Mouse (Mus musculus): ENCODE results near the gene Olfr323.

The Olfr323 gene

DNA sequence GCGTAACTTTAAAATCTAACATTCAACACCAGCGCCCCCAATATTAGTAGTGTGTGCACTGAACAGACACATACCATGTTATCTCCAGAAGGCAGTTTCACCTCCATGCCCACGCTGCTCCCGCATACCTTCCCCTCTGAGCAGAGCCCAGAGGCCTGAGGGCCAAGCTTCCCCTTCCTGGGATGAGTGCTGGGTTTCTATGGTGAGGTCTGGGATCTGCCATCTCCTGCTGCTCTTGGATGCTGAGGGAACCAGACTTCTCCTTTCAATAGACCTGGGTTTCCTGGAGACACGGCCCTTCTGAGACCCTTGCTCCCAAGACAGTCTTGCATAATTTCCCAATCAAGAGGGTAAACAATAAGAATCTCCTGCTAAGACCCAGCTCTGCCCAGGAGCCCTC lies at the start of gene Olfr323:
Gene Olfr323 (minus strand): TSS at position 101 of the 400 bp plus-strand sequence.
- no peak for DNase-seq

DNA sequence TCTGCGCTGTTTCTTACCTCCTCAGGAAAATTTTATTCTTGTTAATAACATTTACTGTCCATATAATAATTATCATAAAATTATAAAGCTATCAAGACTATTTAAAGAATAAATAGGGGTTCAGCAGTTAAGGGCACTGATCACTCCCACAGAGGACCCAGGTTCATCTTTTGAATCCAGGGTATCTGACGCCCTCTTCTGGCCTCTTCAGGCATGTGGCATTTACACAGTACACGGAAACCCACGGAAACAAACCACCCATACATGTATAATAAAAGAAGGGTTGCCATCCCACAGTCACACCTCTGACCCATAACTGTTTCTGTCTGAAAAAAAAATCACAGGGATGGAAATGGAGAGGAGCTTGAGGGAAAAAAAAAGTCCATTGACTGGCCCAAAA lies 41.5 kb upstream of the Olfr323 start:
- DNase-seq = no peak

DNA sequence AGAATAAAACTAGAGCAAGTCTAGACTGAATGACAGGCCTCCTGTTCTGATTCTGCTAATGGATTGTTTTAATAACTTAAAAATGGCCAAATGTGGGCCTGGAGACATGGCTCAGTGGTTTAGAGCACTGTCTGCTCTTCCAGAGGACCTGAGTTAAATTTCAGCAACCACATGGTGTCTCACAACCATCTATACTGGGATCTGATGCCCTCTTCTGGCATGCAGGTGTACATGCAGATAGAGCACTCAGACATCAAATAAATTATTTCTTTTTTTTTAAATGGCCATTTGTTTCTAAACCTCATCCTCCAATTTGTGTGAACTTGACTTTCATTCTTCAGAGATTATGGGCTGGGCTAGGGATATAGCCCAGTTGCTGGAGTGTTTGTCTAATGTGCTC lies 39.0 kb upstream of the Olfr323 start:
- DNase-seq = no peak

DNA sequence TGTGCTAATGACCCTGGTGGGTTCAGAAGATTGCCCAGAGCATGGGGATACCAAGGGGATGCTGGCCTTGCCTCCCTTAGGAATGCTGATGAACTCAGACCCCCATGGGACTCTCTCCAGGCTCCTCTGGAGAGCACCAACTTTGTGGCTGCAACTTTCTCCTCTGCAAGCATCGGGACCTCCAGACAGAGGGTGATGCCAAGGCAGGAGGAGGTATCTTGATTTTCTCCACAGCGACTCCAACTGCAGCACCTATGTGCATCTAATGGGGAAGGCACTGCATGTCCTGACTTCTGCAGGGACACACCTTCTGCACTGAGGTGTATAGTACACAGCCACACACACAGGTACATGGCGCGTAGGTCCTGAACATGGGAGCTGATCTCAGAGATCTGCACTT lies 28.3 kb upstream of the Olfr323 start, which contains the start of gene Olfr322:
Gene Olfr322 (plus strand): TSS at position 187 of the 400 bp plus-strand sequence.
- DNase-seq = no peak

DNA sequence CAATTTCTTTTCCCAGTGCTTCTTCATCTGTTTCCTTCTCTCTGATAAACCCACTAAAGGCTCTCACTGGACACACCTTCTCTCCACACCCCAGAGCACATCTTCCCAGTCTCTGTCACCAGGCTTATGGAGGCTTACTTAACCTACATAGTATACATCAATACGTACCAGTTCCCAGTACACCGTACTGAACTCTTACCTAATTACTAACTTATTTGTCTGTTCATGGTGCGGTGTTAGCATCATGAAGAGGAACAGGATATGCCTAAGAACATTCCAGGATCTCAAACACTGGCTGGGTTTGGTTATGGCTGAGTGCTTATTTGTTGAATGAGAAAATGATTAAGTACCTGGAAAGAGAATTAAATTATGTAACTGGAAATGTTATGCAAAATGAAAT lies 24.9 kb upstream of the Olfr323 start:
- no peak for DNase-seq

DNA sequence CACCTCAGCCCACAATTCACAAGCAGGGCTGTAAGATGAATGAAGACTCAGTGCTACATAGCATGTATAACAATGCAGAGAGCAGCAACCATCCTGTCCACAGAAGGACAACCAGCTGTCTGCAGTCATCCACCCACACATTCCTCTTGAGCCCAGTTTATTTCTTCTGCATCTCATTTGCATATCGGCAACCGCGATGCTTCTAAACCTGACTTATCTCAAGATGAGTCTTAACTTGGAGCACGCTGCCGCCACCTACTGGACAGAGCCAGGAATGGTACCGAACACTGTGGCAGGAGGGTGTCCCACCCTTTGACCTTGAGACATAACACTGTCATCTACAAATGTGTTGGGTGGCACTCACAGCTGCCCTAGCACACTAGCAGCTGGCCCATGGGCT lies 13.0 kb upstream of the Olfr323 start:
- DNase-seq = peak; percentile 32 to 36

DNA sequence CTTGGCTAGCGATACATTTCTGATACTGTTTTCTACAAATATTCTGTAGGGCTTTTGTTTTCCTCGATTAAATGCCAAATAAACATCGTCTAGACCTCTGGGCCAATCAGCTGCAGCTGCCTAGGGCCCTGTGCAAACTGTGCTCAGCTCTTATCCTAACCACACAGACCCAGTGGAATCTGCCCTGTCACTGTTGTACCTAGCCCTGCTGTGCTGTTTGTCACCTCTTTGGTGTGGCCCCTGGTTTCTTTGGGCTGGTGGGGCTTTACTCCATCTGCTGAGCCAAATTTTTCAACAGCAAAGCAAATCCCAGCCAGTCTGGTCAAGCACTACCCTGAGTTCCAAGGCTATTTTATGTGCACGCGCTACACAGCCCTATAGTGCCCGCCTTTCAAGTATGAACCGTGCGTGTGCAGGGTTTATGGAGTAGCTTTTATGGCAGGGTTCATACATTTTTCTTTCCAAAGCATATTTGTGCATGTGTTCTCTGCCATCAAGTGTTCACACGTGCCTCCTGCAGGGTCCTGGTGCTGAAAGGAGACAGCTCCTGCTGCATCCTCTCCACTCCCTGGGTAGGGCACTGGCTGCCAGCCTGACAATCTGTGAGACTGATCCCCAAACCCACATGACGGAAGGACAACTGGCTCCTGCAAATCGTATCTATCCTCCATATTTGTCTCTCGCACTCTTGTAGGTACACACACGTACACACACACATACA lies 11.5 kb upstream of the Olfr323 start:
- no peak for DNase-seq

DNA sequence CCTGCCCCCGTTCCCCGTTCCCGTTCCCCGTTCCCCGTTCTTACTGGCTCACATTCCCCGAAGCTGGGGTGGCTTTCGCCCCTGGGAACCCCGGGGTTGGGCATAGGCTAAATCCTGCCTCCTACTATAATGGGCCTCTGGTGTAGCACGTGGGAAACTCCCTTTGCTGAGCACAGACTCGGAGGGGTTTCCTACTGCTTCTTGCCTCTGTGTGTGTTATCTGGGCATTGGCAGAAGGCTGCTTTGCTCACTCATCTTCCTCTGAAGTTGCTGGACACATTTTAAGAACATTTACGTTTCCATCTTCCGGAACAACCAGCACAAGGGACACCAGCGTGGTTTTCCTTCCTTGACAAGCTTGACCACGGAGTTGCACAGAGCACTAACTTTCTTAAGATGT lies 10.8 kb upstream of the Olfr323 start:
- DNase-seq = no peak

DNA sequence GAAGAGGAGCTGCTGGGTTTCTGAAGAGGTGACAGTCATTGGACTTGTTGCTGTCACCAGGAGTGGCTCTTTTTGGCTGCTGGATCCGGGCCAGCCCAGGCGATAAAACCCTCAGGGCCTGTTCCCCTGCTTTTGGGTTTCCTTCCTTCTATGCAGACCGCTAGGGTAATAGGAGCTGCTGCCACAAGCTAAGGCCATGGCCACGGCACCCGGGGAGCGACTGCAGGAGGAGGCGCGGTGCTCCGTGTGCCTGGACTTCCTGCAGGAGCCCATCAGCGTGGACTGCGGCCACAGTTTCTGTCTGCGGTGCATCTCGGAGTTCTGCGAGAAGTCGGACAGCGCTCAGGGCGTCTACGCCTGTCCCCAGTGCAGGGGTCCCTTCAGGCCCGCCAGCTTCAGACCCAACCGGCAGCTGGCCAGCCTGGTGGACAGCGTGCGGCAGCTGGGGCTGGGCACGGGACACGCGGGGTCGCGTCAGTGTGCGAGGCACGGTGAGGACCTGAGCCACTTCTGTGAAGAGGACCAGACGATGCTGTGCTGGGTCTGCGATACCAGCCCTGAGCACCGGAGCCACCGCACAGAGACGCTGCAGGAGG lies 10.1 kb upstream of the Olfr323 start, which contains the start of gene Trim58:
Gene Trim58 (plus strand): TSS at position 194 of the 596 bp plus-strand sequence.
- peak; percentile 39 to 54 for DNase-seq

DNA sequence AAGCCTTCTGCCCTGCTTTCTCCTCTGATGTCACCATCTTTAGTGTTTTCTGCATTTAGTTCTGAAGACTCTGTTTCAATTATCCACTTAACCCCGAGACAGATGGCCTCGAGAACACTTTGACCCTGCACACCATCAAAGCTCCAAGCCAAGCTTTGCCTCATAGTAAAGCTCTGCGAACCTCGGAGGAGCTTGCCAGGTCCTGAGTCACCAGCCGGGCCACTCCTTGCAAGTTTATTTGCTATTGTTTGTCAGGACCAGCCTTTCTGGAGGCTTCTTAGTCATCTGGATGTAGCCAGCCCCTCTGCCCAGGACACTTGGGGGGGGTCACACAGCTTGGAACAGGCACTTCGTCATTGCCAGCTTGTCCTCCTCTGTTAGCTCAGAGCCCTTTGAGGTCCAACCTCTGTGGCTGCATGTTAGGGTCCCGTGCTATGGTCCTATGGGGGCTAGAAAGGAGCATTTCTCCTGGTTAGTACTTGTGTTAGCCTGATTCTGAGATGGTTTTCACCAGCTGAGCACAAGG lies 7.9 kb upstream of the Olfr323 start:
- DNase-seq = no peak

DNA sequence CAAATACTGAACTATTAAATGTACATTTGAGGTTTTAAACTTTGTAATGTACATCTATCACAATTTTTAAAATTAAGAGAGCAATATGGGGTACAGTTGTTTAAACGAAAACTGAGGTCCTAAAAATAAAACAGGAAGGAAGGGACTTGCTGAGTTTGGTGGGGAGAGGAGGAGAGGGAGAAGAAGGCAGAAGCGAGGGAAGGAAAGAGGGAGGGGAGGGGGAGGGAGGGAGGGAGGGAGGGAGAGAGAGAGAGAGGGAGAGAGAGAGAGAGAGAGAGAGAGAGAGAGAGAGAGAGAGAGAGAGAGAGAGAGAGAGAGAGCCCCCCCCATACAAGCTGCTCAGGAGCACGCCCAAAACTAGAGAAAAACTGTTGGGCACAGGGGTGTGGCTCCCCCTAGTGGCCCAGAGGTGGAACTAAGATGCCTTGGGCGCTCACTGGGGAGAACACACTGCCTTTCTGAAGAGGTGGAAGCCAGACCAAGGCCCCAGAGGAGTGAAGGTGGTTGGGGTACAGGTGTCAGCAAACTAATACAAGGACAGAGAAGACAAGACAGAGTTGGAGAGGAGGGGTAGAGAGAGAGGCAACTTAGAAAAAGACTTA lies 6.2 kb upstream of the Olfr323 start:
- peak; percentile 59 to 68 for DNase-seq

DNA sequence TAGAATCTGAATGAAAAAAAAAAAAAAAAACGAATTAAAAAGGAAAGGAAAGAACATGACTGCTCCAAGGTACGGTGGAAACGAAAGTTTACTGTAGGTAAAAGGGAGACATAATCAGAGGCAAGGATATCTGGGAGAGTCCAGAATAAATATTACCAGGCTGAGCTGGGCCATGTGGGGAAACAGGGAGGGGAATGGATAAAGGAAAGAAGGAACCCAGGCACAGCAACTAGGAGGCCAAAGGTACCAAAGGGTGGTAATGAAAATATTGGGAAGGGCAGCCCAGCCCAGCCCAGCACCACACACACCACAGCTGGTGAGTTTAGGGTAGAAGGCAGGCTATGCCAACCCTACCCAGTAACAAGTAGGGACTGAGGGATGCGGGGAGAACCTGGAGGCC lies 4.6 kb upstream of the Olfr323 start:
- no peak for DNase-seq

DNA sequence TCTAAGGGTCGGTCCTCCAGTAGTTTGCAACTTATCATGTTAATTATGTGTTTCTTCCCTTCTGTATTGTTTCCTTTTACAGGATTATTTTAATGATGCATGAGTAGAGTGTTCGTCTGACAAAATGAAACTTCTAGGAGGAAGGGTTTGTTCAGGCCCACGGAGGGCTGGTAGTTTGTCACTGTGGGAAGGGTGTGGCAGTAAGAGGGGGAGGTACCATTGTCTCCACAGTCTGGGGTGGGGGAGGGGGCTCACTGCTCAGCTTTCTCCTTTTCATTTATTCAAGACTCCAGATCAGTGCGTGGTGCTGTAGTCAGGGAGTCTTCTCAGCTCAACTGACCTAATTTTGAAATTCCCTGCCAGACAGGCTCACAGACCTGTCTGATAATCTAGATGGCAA lies 4.2 kb downstream of the Olfr323 start:
- no peak for DNase-seq

DNA sequence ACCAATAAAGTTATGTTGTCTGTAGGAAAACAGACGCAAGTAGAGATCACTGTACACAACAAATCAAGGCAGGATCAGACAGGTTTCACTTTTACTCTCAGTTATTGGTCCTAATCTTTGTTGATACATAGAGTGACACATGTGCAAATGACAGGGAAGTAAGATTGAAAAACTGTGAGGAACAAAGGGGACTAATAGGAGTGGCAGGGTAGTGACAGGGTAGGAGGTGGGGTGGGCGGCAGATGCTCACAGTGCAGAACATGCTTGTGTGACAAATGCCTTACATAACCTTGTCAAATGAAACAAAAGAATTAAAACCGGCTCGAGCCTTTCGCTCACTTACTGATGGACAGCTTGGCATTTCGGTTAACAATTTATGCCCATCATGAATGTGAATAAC lies 11.5 kb downstream of the Olfr323 start:
- no peak for DNase-seq

DNA sequence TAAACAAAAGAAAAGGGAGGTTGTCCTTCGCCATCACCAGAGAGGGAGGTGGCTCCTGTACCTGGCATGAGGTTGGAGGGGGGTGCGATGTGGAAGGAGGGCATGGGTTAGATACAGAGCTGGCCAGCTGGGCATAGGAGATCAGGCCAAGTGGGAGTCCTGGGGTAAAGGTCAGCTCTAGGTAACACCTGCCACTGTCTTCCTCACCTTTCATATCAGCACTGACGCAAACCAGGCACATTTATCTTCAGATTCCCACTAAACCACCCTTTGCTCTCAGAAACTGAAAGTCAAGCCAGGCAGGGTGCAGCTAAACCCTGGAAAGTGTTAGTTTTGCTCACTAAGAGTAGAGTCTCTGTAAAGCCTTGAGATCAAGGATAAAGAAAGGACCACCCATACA lies 11.9 kb downstream of the Olfr323 start:
- no peak for DNase-seq

DNA sequence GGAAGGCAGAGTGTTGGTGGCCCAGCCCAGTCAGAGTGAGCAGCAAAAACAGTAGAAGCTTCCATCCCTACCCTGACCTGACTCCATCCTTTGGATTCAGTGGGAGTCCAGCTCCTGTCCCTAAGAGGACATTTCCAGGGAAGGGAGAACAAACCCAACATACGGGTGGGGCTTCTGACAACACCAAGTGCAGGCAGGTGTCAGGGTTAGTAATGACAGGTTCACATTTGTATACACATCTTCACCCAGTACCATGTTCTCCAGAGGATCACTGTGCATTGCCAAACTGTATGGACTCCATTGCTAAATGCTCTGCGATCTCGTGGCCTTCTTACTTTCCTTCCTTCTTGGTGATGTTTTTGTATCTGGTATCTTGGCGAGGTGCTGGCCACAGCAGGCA lies 14.3 kb downstream of the Olfr323 start, which contains the start of gene 2210407C18Rik:
Gene 2210407C18Rik (minus strand): TSS at position 101 of the 400 bp plus-strand sequence.
- no peak for DNase-seq

DNA sequence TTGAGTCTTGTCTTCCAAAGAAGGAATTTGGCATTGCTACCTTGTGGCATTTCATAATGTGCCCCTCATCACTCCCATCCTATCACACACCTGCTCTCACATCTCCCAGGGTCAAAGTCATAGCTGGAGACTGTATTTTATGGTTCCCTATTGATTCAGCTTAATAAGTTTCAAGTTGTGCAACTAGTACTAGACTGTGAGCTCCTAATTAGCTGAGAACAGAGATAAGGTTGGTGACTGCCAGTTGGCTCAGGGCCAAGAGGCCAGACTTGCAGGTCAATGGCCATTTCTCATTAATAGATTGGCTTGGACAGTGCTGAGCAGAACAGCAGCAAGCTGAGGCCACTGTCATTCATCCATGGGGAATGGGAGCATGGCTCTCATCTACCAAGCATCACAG lies 15.8 kb downstream of the Olfr323 start:
- DNase-seq = peak; percentile 7 to 16

DNA sequence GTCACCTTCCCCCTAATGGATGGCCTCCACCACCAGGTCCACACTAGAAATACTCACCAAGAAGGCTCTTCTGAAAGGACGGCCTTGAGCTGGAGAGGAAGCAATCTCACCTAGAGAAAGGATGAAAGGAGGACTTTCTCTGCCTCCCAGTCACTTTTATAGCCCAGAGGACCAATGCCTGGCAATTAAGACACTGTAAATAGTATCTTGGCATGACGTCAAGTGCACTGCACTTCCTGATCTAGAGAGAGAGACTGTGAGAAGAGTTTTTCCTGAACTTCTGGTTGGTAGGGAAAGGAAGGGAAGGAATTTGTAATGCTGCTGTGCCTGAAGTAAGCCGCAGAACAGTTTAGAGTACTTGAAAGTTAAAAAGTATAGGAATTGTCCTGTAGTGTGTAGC lies 16.9 kb downstream of the Olfr323 start:
- no peak for DNase-seq

DNA sequence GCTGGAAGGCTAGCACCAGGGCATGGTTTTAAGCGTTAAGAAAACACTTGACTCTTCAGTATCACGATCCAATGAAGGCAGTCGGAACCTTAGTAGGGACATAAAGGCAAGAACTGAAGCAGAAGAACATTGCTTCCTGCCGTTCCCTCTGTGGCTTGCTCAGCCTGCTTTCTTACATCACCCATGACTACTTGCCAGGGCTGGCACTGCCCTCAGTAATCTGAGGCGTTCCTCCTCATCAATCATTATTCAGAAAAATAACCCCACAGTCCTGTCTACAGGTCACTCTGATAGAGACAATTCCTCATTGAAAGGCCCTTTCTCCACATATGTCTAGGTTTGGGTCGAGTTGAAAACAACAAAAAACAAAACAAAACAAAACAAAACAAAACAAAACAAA lies 23.3 kb downstream of the Olfr323 start:
- DNase-seq = no peak

DNA sequence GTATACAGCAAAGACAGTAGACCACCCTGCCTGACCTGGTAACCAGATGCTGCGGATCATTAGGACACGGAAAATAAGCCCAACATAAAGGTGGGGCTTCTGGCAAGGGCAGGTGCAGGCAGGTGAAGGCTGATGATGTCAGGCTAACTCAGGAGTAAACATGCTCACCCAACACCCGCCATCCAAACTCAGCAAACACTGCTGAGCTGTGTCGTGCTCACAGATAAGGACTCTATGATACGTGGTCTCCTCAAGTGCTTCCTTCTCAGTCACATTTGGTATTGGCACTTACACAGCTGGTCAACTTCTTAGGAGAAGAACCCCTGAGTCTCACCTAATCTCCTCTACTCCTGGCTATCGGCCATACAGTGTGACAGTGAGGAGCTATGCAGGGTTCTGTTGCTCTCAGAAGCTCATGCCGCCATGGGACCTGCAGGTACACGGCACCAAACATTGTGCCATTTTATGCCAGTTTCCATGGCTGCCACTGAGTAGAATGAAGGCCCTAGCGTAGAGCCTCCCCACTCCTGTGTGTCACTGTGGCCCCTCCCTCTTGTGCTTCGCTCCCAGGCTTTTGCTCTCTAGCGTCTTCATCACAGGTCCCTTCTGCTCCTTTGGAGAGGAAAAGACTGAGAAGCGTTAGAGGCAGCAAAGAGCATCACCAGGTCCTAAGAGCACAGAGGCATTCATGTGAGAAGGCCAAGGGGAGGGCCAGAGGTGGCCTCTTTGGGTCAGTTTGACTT lies 24.0 kb downstream of the Olfr323 start:
- no peak for DNase-seq

DNA sequence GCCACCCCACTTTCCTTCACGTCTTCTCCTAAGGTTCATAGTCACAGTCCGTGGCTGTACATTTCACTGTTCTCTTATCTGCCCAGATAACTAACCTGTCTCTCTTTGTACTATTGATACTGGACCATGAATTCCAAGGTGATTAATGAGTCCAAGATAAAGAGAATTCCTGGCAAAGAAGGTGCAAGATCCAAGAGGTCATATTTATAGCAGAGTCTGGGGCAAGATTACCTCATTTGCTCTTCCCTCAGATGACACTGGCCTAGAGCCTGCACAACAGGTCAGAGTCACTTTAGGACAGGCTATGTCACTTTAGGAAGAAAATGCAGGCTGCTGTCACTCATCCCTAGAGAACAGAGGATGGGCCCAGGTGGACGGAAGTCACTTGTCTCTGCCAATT lies 25.1 kb downstream of the Olfr323 start:
- no peak for DNase-seq

DNA sequence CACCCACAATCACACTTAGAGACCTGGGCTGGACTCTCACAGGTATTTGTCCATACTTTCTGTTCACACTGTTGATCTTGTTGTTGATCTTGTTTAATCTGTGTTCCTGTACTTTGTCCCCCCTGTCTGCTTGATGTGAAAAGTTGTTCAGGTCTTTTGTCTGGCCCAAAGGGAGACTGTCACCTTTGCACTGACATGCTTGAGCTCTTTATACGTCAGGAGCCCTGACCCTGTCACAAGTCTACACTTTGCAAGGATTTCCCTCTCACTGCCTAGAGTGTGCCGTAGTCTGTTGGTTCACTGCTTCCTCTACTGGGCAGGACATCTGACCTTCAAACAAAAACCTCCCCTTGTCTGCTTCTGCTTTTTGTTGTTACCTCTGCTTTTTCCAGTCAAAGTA lies 25.6 kb downstream of the Olfr323 start:
- DNase-seq = no peak
